Mouse (Mus musculus) adrenal gland, postnatal 14 days (tissue): ENCODE measurements at regions not wholly inside any gene's neighbourhood (a gene's known extent, or its start where the extent isn't known, plus 50 kb on each side); places are given as distances from the start of the nearest gene placed in this dataset.
A peak's percentile ranks its signal among the peaks of the same experiment; 100 is the strongest.
"Not testable (repeated sequence)": the region's sequence is repeated elsewhere in the genome, so short reads cannot be mapped to it uniquely, and the experiment has no call there.

ENCODE experiments used
- DNase-seq: peaks from one replicate; pipeline ENCODE4 v3.0.0; 2021; ENCODE audit warnings: mixed read lengths

- DNase-seq, result peak; percentile 37
Measured at GRCm38 (mm10) chr2:10658317-10658716, 288.0 kb downstream of the Sfmbt2 start.

- not testable (repeated sequence) for DNase-seq
Measured at GRCm38 (mm10) chr2:10667915-10668314, 297.6 kb downstream of the Sfmbt2 start.

GRCm38 (mm10) chr2:10670423-10671298 is 300.4 kb downstream of the Sfmbt2 start:
- no peak for DNase-seq

- DNase-seq, result no peak
Measured at GRCm38 (mm10) chr2:10671299-10671632, 301.0 kb downstream of the Sfmbt2 start.

GRCm38 (mm10) chr2:10672196-10672595 is 301.9 kb downstream of the Sfmbt2 start:
- no peak for DNase-seq

- DNase-seq, result no peak
Measured at GRCm38 (mm10) chr2:10674738-10675349, 304.5 kb downstream of the Sfmbt2 start.

- DNase-seq, result peak; percentile 65
Measured at GRCm38 (mm10) chr2:10701459-10701858, 331.1 kb downstream of the Sfmbt2 start.

GRCm38 (mm10) chr2:10718366-10718765 is 348.1 kb downstream of the Sfmbt2 start:
- DNase-seq, result no peak

GRCm38 (mm10) chr2:10734337-10734736 is 364.0 kb downstream of the Sfmbt2 start:
- not testable (repeated sequence) for DNase-seq

GRCm38 (mm10) chr2:10736696-10737457 is 366.6 kb downstream of the Sfmbt2 start:
- no peak for DNase-seq

GRCm38 (mm10) chr2:10737458-10737775 is 367.1 kb downstream of the Sfmbt2 start:
- DNase-seq, result peak; percentile 7

- no peak for DNase-seq
Measured at GRCm38 (mm10) chr2:10745127-10745526, 374.8 kb downstream of the Sfmbt2 start.

- no peak for DNase-seq
Measured at GRCm38 (mm10) chr2:10755375-10755774, 385.1 kb downstream of the Sfmbt2 start.

GRCm38 (mm10) chr2:10757202-10757840 is 387.0 kb downstream of the Sfmbt2 start:
- DNase-seq, result no peak

- no peak for DNase-seq
Measured at GRCm38 (mm10) chr2:10757886-10758285, 387.6 kb downstream of the Sfmbt2 start.

GRCm38 (mm10) chr2:10762236-10762635 is 391.9 kb downstream of the Sfmbt2 start:
- DNase-seq, result no peak

GRCm38 (mm10) chr2:10783071-10783470 is 388.8 kb upstream of the Prkcq start:
- DNase-seq, result no peak

GRCm38 (mm10) chr2:10783594-10783993 is 388.3 kb upstream of the Prkcq start:
- DNase-seq, result no peak

- no peak for DNase-seq
Measured at GRCm38 (mm10) chr2:10784266-10784665, 387.6 kb upstream of the Prkcq start.

- peak; percentile 45 for DNase-seq
Measured at GRCm38 (mm10) chr2:10785156-10785555, 386.8 kb upstream of the Prkcq start.

GRCm38 (mm10) chr2:10788509-10788908 is 383.4 kb upstream of the Prkcq start:
- peak; percentile 69 for DNase-seq

GRCm38 (mm10) chr2:10791233-10791632 is 380.7 kb upstream of the Prkcq start:
- DNase-seq, result no peak

GRCm38 (mm10) chr2:10816374-10816773 is 355.5 kb upstream of the Prkcq start:
- DNase-seq, result no peak
